Mouse (Mus musculus) monocyte, adult 2 months (primary cell): ENCODE results near the gene Bcam.

Experiments used
- DNase-seq, 2 experiments: peaks; one replicate each; pipeline ENCODE4 v3.0.0; 2022; ENCODE audit warnings: low spot score in 2 of 2, low read depth in 1 of 2

Bcam gene

DNA sequence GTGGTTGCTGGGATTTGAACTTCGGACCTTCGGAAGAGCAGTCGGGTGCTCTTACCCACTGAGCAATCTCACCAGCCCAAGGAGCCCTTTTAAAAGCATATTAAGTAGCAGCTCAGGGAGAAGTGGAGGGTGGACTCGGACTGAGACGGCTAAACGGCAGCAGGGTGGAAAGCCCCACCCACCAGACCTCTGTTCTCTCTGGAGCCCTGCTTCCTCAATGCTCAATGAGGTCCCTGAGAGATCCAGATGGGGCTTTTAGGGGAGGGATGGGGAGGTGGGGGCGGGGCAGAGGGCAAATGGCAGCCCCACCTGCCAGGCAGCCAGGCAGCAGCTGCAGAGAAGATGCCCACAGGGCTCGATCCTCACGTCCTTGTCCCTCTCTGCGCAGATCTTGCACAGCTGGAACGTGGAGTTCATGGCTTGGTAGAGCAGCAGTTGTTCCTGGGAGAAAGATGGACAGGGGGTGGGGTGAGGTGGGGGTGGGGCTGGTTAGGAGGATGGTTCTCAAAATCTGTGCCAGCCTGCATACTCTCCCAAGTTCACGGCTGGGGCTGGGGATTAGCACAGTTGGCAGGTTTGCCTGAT is 15.2 kb upstream of the Bcam start:
- DNase-seq: no peak

DNA sequence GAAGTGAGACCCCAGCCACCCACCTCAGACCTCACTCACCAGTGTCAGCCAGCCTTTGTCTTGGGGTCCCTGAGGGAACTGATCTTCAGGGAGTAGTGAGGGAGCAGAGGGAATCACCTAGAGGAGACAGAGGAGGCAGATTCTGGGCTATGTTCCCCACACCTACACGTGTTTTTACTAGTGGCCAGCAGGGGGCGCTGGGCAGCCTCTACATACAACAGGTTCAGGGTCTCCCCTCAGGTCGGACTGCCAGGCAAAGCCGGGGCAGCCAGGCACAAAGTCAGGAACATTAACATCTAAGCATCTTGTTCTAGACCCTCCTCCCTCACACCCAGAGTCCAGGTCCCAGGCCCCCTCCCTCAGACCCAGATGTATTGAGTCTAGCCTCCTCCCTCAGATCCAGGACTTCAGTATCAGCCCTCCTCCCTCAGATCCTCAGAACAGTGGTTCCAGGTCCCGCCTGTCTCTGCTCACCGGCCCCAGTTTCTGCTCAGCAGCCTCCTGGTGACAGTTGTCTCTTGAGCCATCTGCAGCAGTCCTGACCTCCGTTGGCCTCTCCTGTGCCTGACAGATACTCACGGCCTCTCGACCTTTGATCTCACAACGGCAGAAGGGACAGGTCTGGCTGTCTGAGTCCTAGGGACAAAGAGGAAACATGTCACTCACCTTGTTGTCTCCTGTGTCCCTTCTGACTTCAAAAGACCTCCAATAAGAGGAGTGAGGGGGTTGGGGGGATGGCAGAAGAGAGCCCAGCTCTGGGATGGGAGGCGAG is 14.1 kb upstream of the Bcam start:
- no peak for DNase-seq

DNA sequence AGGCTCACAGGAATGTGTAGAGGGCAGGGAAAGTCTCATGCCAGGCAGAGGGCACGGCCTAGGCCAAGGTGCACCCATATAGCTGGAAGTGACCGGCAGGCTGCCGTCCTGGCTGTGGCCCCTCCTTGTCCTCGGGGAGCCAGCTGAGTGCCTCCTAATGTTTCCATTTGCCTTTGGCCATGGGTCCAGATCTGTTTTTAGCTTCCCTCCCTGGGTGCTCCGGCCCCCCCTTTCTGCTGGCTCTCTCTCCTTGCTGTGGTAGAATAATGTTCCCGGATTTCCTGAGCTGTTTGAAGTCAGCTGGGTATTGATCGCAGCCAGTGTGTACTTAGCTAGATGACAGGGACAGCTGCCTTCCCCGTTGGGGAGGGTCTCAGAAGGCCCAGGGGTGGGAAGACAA is 12.8 kb upstream of the Bcam start:
- no peak for DNase-seq

DNA sequence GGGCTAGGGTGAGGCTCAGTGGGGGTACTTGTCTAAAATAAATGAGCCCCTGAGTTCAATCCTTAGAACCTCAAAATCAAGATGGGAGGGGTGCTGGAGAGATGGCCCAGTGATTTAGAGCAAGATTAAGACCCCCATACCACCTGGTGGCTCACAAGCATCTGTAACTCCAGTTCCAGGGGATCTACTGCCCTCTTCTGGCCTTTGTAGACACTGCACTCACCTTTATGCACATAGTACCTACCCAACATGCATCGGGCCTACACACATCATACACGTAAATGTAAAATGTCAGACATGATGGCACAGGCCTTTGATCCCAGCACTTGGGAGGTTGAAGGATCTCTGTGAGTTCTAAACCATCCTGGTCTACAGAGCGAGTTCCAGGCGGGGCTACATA is 11.8 kb upstream of the Bcam start:
- DNase-seq: no peak

DNA sequence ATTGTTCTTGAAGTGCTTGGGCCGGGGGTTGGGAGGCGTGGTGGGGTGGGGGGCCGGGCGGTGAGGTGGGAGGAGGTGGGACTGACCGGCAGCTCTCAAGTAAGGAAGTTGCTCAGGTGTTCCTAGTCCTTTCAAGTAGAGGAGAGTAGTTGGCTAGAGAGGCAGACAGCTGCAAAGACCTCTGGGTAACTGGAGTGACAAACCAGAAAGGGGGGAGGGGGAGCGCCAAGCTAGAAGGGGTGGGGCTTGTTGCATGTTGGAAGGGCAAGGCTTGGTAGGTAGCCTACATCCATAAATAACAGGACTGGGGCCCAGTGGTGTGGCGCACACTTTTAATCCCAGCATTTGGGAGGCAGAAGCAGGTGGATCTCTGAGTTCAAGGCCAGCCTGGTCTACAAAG is 10.9 kb upstream of the Bcam start:
- DNase-seq: no peak

DNA sequence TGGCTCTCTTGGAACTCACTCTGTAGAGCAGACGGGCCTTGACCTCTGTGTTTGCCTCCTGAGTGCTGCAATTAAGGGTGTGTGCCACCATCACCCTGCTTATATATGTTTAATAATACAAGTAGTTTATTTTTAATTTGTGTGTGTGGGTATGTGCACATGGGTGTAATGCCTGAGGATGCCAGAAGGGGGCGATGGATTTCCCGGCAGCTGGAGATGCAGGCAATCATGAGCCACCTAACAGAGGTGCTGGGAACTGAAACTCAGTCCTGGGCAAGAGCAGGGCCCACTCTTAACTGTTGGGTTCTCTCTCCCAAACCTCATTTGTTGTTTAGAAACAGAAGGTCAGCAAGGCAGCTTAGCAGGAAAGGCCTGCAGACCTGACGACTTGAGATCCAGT is 9.1 kb upstream of the Bcam start:
- DNase-seq: no peak

DNA sequence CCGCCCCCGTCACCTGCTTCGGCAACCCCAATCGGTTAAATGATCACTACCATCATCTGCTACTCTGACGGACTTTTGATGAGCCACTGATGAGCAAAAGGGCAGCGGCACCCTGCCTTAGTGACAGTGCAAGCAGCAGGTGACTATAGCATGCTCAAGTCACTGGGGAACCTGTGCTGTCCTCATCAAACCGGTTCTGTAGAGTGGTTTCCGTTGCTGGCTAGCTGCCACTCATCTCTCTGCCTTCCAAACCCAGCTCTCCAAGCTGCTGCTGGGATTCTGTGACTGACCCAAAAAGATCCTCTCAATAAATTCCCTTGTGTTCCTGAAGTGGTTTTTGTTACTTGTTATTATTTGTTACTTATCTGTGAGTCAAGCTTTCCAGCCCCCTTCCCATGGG is 7.8 kb upstream of the Bcam start:
- no peak for DNase-seq

DNA sequence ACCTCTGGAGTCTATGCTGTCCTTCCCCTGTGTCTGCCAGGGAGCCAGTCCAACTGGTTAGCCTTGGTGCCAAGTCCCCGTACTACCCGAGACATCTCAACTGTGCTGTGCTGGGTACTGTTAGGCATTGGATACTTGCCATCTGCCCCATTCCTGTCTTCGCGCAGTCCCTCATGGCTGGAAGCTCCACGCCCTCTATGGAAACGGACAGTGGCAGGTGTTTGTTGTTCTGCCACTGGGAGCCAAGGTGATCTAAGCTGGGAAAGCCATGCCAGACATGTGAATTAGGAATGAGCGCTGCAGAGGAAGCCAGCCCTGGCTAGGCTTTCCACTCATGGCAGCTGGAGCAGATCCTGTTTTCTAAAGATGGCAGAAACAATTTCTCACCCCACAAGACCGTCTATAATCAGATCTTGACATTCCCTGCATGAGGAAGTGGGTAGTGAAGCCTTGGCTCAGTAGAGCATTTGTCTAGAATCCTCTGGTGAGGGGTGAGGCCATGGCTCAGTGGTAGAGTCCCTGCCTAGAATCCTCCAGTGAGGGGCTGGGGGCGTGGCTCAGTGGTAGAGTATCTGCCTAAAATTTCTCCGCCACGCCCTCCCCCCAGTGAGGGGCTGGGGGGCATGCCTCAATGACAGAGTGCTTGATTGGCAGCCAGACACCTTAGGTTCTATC is 6.4 kb upstream of the Bcam start:
- no peak for DNase-seq

DNA sequence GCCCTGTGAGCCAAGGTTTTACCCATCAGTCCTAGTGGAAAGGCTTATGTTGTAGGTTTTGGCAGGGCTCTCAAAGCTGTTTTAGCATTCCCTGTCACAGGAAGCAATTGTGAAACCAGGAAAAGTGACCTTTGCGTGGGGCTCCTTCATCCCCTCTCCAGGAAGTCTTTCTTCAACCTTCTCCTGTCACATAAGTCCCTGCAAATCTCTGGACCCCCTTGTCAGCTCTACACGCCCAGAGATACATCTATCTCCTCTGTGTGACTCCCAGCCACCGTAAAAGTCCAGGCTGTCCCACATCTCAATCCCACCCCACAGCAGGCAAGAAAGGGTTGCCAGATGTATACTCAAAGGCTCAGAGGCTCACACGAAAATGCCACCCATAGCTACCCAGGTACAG is 866 bp upstream of the Bcam start:
- DNase-seq: no peak

DNA sequence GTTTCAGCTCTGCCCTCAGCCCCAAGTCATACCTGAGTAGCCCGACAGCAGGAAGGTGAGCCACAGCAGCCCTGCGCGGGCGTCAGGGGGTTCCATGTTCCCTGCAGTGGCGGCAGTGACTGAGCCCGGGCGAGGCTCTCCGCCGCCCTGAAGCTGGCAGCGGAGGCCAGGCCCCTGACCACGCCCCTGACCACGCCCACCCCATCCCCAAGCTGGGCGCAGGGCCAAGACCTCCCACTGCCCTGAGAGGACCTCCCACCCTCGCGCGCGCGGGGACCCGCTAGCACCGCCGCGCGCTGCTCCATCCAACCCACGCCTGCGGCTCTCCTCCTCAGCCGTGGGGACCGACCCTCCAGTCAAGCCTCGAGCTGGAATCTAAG is 451 bp downstream of the Bcam start:
- DNase-seq: no peak

DNA sequence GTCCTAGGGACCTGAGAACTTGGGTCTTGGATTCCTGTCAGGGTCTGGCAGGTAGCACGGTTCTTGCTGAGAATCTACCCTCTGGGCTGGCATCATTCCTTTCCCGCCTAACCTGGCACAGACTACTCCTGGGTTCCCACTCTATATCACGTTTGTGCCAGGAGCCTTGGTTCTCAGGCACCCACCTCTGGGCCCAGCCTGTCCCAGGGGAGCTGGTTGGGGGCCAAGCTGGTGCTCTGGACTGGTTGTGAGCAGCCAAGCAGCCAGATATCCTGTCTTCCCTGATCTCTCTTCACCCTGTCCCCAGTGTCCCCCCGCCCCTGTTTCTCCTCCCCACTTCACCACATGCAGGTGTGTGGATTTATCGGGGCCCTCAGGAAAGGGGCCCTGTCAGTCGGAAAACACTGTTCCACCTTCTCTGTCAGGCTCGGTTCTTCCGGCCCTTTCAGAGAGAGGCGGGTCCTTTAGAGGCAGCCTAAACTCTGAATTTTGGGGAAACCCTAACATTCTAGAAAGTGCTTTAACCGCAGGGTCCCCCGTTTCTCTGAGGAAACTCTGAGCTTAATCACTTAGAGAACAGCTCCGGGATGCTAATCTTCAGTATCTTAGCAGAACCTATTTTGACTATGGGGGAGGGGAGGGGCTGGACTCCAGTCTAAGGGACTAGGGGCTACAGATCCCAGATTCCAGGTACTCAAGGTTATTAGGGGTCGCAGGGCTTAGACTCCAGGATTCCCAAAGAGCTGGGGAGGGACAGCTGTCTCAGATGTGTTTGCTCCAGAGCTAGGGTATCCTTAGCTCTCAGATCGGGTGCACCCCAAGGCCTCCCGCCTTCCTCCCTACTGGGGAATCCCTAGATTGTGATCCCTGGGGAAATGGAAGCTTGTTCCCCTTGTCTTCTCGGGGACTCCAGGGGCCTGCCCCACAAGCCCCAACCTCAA is 1.1 kb downstream of the Bcam start:
- DNase-seq: no peak

DNA sequence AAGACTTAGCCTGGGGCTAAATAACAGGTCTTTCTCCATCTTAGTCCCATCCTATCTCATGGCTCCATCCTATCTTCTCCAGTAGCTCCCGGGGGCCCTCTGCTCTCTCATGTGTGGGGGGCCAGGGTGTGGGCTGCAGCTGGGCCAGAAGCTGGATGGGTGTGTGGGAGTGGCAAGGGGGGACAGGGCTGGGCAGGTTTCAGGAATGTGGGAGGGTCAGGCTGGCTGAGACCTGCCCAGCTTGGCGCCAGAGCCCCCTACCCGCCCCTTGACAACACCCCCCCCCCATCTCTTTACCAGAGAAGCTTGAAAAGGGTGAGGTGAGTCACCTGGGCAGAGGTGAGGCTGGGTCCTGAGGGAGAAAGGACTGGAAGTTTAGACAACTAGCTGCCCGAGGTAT is 1.8 kb downstream of the Bcam start:
- no peak for DNase-seq

DNA sequence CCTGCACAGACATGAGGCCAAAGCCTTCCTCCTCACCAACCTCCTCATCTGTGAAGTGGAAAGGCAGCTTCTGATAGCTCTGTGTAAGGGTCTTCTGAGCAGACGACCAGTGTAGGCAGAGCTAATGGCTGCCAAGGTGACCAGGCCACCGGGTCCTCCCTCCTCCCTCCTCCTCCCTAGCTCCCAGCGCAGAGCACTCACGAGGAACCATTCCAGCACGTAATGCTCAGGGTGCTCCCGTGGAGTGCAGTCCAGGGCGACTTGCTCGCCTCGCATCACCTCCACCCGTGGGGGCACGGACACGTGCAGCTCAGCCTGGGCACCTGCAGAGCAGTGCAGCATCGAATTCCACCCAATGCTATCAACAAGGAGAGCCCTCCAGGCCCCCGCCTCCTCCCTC is 2.6 kb downstream of the Bcam start:
- DNase-seq: no peak

DNA sequence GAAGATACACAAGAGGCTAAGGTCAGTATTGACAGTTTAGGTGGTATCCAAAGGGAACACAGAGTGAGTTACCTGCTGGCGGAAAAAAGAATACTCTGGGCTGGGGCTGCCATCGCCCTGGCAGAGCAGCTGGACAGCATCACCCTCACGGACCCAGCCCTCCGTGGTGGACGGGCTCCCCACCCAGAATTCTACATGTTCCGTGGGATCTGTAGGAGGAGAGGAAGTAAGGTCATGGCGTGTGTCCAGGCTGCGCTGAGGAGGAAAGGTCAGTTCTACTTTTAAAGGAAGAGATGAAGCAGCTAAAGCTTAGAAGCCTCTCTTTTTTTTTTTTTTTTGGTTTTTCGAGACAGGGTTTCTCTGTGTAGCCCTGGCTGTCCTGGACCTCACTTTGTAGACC is 6.2 kb downstream of the Bcam start:
- DNase-seq: no peak

DNA sequence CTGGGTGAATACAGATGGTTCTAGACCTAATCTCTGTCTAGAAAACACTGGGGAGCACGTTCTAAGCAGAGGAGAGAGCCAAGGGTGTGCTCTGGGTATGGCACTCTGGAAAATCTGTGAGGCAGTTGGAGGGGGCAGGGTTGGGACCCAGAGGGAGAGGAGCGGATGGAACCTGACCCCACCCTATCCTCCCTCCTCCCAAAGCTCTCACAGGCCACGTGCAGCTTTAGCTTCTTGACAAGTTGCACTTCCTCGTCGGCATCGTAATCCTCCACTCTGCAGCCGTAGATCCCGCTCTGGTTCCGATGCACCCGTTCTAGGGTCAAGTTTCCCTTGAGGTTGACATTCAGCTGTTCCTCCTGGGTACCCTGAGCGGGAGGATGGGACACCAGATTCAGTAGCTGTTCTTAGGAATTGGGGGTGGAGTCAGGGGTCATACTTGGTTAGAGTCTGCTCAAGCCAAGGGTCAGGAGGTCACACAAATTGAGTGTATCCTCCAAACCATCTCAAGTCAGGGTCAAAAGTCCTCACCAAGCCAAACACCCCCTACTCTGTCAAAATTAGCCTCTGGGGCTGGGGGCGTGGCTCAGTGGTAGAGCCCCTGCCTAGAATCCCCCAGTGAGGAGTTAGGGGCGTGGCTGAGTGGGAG is 6.9 kb downstream of the Bcam start:
- no peak for DNase-seq

DNA sequence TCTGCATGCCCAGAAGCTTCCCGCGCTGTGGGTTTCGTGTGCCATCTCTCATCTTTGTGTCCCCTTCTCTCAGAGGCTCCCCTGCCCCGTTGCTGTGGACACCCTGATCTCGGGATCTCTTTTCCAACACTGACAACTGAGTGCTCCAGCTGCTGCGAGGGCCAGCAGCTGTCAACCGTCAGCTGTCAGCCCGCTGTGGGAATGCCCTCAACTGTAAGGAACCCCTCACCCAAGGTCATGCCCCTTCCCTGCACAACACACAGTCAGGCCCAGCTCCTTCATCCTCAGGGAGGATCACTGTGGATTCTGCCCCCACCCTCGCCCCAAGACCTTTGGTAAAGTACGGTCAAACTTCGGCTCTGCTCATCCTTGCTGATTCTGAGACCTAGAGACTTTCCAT is 8.5 kb downstream of the Bcam start:
- DNase-seq: no peak

DNA sequence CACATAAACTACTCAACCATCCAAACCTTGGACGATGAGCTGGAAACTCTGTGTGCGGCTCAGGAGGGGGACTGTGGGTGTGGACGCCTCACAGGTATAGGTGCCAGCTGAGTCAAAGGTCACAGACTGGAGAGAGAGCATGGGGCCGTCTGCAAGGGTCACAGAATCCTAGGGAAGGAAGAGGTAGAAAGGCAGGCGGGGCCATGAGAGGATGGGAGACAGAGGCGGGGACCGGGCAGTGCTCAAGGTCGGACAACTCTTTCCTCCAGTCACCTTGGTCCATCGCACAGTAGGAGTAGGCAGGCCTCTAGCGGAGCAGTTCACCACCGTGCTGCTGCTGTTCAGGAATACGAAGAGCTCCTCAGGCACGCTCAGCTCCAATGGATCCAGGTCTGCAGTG is 10.8 kb downstream of the Bcam start:
- no peak for DNase-seq

DNA sequence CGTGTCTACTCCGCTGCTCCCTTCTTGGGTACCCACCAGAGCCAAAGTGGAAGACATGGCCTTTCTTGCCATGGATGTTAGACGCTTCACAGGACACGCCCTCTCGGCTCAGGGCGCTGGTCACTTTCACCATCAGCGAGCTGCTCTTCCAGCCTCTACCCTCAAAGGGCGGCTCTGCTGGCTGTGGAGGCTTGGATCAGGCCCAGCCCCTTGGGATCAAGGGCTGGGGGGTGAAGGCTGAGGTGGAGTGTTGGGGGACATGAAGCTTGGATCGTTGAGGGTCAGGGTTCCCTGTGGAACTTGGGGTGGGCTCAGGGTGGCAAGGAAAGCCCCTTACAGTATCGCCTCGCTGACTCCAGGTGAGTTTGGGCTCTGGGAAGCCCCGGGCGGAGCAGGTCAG is 12.2 kb downstream of the Bcam start:
- no peak for DNase-seq

DNA sequence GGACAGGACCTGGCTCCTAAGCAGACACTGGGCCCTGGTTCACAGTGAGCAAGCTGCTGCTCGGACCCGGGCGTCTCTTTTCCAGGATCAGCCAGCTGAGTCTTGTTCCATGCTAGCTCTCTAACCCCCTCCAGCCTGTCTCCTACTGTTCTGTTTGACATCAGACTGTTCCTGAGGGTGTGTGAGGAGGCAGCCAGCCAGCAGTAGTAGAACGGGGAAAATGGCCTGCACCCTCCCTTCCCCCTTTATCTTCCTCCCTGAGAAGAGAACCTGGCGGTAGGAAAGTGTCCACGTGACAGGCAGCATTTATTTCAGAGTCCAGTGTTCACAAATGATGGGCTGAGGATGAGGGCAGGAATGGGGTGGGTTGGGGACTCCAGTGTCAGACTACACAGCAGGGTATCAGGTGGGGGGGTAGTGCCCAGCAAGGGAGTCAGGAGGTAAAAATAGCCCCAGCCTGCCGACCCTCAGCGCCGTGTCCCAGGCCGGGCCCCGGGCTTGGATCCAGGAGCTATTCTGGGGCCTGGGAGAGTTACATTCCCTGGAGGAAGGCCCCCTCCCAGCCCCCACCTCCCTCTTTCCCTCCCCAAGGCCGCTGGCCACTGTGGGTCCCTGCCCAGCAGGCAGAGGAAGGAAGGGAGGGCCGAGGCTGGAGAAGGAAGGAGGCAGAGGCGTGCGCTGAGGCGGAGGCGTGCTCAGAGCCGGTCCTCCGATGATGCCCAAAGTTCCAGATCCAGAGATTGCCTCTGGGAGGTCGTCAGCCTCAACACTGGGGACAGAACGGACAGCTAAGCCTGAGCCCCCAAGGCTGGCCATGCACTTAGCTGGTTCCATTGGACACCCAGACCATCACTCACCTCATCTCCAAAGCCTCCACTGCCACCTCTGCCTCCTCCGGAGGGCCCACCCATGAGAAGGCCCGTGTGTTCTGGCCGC is 14.7 kb downstream of the Bcam start:
- DNase-seq: no peak

DNA sequence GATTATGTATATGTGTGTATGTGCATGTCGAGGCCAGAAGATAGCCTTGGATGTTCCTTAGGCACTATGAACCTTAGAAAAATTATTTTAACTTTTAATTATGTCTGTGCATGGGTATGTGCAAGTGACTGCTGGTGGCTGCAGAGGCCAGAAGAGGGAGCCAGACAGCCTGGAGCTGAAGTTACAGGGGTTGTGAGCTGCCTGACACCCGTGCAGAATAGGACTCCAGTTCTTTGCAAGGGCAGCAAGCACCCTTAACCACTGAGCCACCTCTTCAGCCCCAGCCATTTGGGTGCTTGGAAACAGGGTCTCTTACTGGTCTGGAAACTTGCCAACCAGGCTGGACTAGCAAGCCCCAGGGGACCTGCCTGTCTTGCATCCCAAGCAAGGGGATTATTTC is 15.8 kb downstream of the Bcam start:
- DNase-seq: no peak
